Mouse (Mus musculus) liver, embryonic 14.5 days (tissue): ENCODE measurements around the gene Pola1.

Experiments
- CTCF ChIP-seq: IDR thresholded peaks from 2 replicates; pipeline ENCODE4 v1.5.1; 2016; ENCODE audit warnings: antibody characterized with exemption, low read depth, control low read depth
- EP300 ChIP-seq: IDR thresholded peaks from 2 replicates; pipeline ENCODE4 v1.6.1; 2016; ENCODE audit warnings: antibody characterized with exemption, low read depth

DNA sequence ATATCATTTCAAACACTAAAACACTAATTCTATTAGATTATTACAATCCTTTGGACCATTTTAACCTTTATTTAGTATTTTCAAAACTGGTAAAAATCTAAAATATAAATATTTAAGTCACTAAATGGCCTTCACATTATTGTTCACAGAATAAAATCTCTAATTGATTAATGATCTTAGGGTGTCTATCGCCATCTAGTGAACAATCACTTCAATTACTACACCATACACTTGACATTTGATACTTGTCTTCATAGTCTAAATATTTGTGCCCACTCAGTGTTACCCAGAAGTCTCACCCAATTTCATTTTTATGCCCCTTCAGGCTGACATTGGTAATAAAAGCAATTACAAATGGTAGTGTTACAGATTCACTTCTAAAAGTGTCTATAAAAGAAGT is 74.8 kb downstream of the Pola1 start:
- TF ChIP-seq CTCF = no peak
- no peak for TF ChIP-seq EP300
